Mouse (Mus musculus): ENCODE results near the gene Acvr2b.

DNA sequence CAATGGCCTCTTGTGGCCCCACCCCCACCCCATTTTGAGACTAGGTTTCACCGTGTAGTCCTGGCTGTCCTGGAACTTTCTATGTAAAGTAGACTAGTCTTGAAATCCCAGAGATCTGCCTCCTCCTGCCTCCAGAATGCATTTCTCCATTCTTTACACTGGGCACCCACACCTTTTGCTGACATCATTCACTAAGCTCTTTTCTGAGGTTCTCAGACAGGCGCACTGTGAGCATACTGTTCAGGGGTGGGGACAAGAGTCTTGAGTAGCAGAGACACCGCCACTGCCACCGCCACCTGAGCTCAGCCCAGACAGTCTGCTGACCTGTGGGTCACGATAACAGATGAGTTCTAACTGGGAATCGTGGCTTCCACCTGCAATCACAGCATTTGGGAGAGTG is 46.0 kb upstream of the Acvr2b start:
- TF ChIP-seq GATA1 (IDR thresholded peaks at IDR 0.05; ENCODE audit: low read length) (no peak), TAL1 (IDR thresholded peaks at IDR 0.05; ENCODE audit: low read length) (no peak)

Measured in erythroblast, embryonic 14.5 days (primary cell).